Mouse (Mus musculus) stomach, embryonic 14.5 days (tissue): ENCODE data around the gene Olfr325. TPM values are rescaled to one million over a fixed set of nuclear protein-coding genes. Genes with fewer than 3 reads are reported as not detected.

Experiments used
- ATAC-seq: fragments of 200-750 bp; cut with Nextera tagmentation; 2 replicates; pipeline ENCODE4 v1.8.0; 2017; ENCODE audit warnings: low read depth, moderate TSS enrichment; ENCODE audit not compliant: insufficient number of reproducible peaks, insufficient read depth, low FRiP score
- H3K27ac ChIP-seq: fragments of 300-500 bp; sonication (generic); 2 replicates; pipeline ENCODE4 v1.5.1; 2014; ENCODE audit warnings: mild to moderate bottlenecking, low read length, moderate library complexity, mixed read lengths
- H3K27me3 ChIP-seq: fragments of 300-500 bp; sonication (generic); 2 replicates; pipeline ENCODE4 v1.6.1; 2014; ENCODE audit warnings: low read length, control low read depth, mixed read lengths; ENCODE audit not compliant: control insufficient read depth, insufficient read depth
- H3K36me3 ChIP-seq: fragments of 300-500 bp; sonication (generic); 2 replicates; pipeline ENCODE4 v1.6.1; 2014; ENCODE audit warnings: mild to moderate bottlenecking, control low read depth, low read length, moderate library complexity, mixed read lengths; ENCODE audit not compliant: control insufficient read depth, insufficient read depth
- H3K4me1 ChIP-seq: fragments of 300-500 bp; sonication (generic); 2 replicates; pipeline ENCODE4 v1.6.1; 2014; ENCODE audit warnings: low read length, control low read depth, mixed read lengths; ENCODE audit not compliant: control insufficient read depth, insufficient read depth
- H3K4me2 ChIP-seq: fragments of 300-500 bp; sonication (generic); replicated peaks from 2 replicates; pipeline ENCODE4 v1.6.1; 2014; ENCODE audit warnings: low read depth, low read length, control low read depth
- H3K4me3 ChIP-seq: fragments of 300-500 bp; sonication (generic); 2 replicates; pipeline ENCODE4 v1.5.1; 2014; ENCODE audit warnings: low read depth, low read length, control low read depth
- H3K9ac ChIP-seq: fragments of 300-500 bp; sonication (generic); replicated peaks from 2 replicates; pipeline ENCODE4 v1.6.1; 2014; ENCODE audit warnings: low read depth, mild to moderate bottlenecking, control low read depth, low read length, moderate library complexity, mixed read lengths
- H3K9me3 ChIP-seq: fragments of 300-500 bp; sonication (generic); 2 replicates; pipeline ENCODE4 v1.6.1; 2016; ENCODE audit warnings: low read depth, low read length, control low read depth; ENCODE audit not compliant: control insufficient read depth
- WGBS: fragments of 180-500 bp; shearing (Covaris S2); extraction: QIAGEN DNeasy Blood & Tissue Kit; methylation state at CpG from one replicate; pipeline ENCODE4 v1.1.7; 2014; 5-methylcytosine and 5-hydroxymethylcytosine counted together
- polyA plus RNA-seq: library from polyadenylated mRNA; unstranded; fragments of >200 nt; fragmentation: Nextera tagmentation; extraction: Ambion mirVana; gene quantifications from 2 replicates; pipeline ENCODE4 v1.2.1, GENCODE M21; 2014

The Olfr325 gene
- polyA plus RNA-seq, 1 experiment from 2014 or later = not detected

GRCm38 (mm10) chr11:58594814-58595213, 17.3 kb downstream of the Olfr325 start, which contains the start of gene Olfr324:
Gene Olfr324 (plus strand): TSS chr11:58595114.
- 76% methylated on average over 6 of the region's 6 CpGs for WGBS
- no peaks in the 10 kb centered on the region for H3K4me1 ChIP-seq

GRCm38 (mm10) chr11:58597837-58598236, 20.3 kb downstream of the Olfr325 start:
- Histone ChIP-seq H3K9ac (no peak overlapping the region), H3K4me2 (no peak overlapping the region), H3K9me3 (no peaks in the 10 kb centered on the region), H3K36me3 (no peaks in the 10 kb centered on the region), H3K4me3 (no peak overlapping the region), H3K27me3 (no peaks in the 10 kb centered on the region), H3K4me1 (no peaks in the 10 kb centered on the region), H3K27ac (no peak overlapping the region)
- no peak for ATAC-seq
- 81% methylated on average over 13 of the region's 13 CpGs for WGBS

More at GRCm38 (mm10) chr11:58594814-58595213, 17.3 kb downstream of the Olfr325 start, which contains the start of gene Olfr324:
- H3K9ac ChIP-seq = no peak within 1 kb of the TSS
- no peaks in the 10 kb centered on the region for H3K9me3 ChIP-seq
- H3K27me3 ChIP-seq = no peaks in the 10 kb centered on the region
- no peak within 1 kb of the TSS for H3K4me2 ChIP-seq
- no peak within 1 kb of the TSS for H3K4me3 ChIP-seq
- no peak for ATAC-seq
- H3K36me3 ChIP-seq = no peaks in the 10 kb centered on the region
- no peak within 1 kb of the TSS for H3K27ac ChIP-seq

- Histone ChIP-seq H3K4me3 (no peak overlapping the region), H3K27me3 (no peaks in the 10 kb centered on the region)
Observed at GRCm38 (mm10) chr11:58602062-58602461, 24.5 kb downstream of the Olfr325 start.

GRCm38 (mm10) chr11:58602800-58603560, 25.4 kb downstream of the Olfr325 start:
- no peaks in the 10 kb centered on the region for H3K27me3 ChIP-seq
- no peak overlapping the region for H3K27ac ChIP-seq
- H3K9ac ChIP-seq = no peak overlapping the region
- H3K4me2 ChIP-seq = no peak overlapping the region
- WGBS = 71% methylated on average over 6 of the region's 6 CpGs
- H3K36me3 ChIP-seq = no peaks in the 10 kb centered on the region
- ATAC-seq = no peak
- no peaks in the 10 kb centered on the region for H3K9me3 ChIP-seq
- no peak overlapping the region for H3K4me3 ChIP-seq
- H3K4me1 ChIP-seq = no peaks in the 10 kb centered on the region

More at GRCm38 (mm10) chr11:58602062-58602461, 24.5 kb downstream of the Olfr325 start:
- Histone ChIP-seq H3K9me3 (no peaks in the 10 kb centered on the region), H3K36me3 (no peaks in the 10 kb centered on the region), H3K4me2 (no peak overlapping the region), H3K9ac (no peak overlapping the region), H3K27ac (no peak overlapping the region), H3K4me1 (no peaks in the 10 kb centered on the region)
- ATAC-seq = no peak

GRCm38 (mm10) chr11:58604688-58605087, 27.2 kb downstream of the Olfr325 start:
- Histone ChIP-seq H3K27me3 (no peaks in the 10 kb centered on the region), H3K27ac (no peak overlapping the region), H3K4me2 (no peak overlapping the region), H3K4me3 (no peak overlapping the region), H3K9me3 (no peaks in the 10 kb centered on the region), H3K9ac (no peak overlapping the region), H3K36me3 (no peaks in the 10 kb centered on the region), H3K4me1 (no peaks in the 10 kb centered on the region)
- no peak for ATAC-seq
- 37% methylated on average over 2 of the region's 2 CpGs for WGBS

GRCm38 (mm10) chr11:58605228-58605627, 27.7 kb downstream of the Olfr325 start:
- Histone ChIP-seq H3K36me3 (no peaks in the 10 kb centered on the region), H3K4me2 (no peak overlapping the region), H3K4me3 (no peak overlapping the region), H3K9me3 (no peaks in the 10 kb centered on the region), H3K4me1 (no peaks in the 10 kb centered on the region), H3K27ac (no peak overlapping the region), H3K9ac (no peak overlapping the region), H3K27me3 (no peaks in the 10 kb centered on the region)
- WGBS = 48% methylated on average over 3 of the region's 3 CpGs
- ATAC-seq = no peak

- WGBS = 82% methylated on average over 12 of the region's 12 CpGs
Observed at GRCm38 (mm10) chr11:58606177-58606919, 28.8 kb downstream of the Olfr325 start.

GRCm38 (mm10) chr11:58607030-58607429, 29.5 kb downstream of the Olfr325 start:
- H3K4me3 ChIP-seq = no peak overlapping the region
- no peaks in the 10 kb centered on the region for H3K4me1 ChIP-seq
- H3K9ac ChIP-seq = no peak overlapping the region
- H3K4me2 ChIP-seq = no peak overlapping the region
- no peaks in the 10 kb centered on the region for H3K27me3 ChIP-seq
- WGBS = 77% methylated on average over 6 of the region's 6 CpGs
- no peak for ATAC-seq
- no peaks in the 10 kb centered on the region for H3K36me3 ChIP-seq
- no peaks in the 10 kb centered on the region for H3K9me3 ChIP-seq
- H3K27ac ChIP-seq = no peak overlapping the region

More at GRCm38 (mm10) chr11:58606177-58606919, 28.8 kb downstream of the Olfr325 start:
- H3K9me3 ChIP-seq = no peaks in the 10 kb centered on the region
- no peak overlapping the region for H3K9ac ChIP-seq
- ATAC-seq = 0 out of 2 replicates have a peak, but pooled peaks have one; percentile 28
- no peaks in the 10 kb centered on the region for H3K27me3 ChIP-seq
- no peak overlapping the region for H3K4me2 ChIP-seq
- H3K4me1 ChIP-seq = no peaks in the 10 kb centered on the region
- H3K4me3 ChIP-seq = no peak overlapping the region
- H3K27ac ChIP-seq = no peak overlapping the region
- H3K36me3 ChIP-seq = no peaks in the 10 kb centered on the region
